Mouse (Mus musculus): ENCODE measurements around the gene Tbc1d24.

The Tbc1d24 gene

DNA sequence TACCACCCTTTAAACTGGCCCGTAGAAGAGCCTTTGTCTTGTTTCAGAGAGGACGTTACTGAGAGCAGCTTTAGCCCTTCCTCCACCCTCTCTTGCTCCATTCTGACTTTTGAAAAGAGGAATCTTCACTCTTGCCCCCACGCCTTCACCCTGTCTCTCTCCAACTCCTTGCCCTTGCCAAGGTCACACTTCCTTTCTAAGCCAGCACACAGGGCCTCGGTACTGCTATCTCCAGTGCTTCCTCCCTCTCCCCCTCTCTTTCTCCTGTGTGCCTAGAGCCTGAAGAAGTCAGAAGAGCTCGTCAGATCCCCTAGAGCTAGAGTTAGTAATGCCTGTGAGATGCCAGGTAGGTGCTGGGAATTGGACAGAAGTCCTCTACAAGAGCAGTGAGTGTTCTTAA, 34.6 kb downstream of the Tbc1d24 start:
- no peak for DNase-seq

- DNase-seq, result no peak
Observed at GRCm38 (mm10) chr17:24170125-24170524, 35.2 kb downstream of the Tbc1d24 start.

GRCm38 (mm10) chr17:24169317-24170065, 35.9 kb downstream of the Tbc1d24 start, which contains the start of gene Atp6v0c:
Gene Atp6v0c, minus strand, starts transcription at chr17:24169702.
- peak; percentile 97 for DNase-seq

DNA sequence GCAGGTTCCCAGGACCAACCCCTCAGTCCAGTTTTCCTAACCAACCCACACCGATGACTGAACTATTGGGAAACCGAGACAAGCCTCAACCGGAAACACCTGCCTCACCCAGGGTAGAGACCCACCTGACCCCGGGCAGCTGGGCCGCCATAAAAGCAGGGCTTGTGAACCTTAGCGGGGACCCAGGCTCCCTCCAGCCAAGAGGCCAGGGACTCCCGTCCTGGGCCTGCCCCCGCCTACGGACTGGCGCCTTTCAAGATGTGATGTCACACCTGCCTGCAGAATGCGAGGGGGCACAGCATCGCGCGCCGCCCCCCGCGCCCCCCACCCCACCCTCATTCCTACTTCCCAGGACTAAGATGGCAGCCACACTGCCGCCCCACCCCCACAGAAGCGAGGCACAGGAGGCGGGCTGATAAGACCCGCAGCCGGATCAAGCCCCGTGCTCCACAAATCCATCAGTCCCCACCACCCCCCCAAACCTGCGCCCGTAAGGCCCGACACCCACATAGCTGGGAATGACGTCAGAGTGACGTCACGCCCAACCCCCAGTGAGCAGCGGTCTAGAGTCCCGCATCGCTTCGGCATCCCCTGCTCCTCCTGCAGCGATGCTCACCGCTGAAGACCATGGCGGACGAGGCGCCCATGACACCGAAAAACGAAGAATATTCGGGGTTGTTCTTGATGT, 36.6 kb downstream of the Tbc1d24 start:
- peak; percentile 76 for DNase-seq

DNA sequence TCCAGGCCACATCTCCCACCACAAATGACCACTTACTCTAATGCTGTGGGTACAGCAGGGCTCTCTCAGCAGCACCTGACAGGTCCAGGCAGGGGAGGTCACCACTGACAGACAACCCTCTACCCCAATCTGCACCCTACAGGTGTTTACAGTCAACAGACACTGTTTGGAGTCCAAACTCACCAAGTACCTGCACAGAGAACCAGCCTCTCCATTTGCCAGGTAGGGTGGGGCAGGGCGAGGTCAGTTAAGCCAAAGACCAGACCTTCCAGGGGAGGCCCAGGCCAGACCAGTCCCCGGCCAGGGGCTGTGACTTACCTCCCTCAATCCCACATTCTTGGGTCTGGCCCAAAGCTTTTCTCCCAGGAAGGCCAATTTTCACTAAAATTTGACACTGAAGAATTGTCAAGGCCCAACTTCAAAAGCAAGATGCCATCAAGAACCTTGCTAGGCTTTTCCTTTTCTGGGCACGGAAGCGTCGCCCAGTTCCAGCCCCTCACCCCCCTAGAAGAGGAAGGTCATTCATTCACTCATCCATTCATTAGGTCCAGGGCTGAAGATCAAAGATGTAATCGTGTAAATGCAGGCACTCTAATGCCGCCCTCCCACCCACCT, 37.4 kb downstream of the Tbc1d24 start:
- no peak for DNase-seq

DNA sequence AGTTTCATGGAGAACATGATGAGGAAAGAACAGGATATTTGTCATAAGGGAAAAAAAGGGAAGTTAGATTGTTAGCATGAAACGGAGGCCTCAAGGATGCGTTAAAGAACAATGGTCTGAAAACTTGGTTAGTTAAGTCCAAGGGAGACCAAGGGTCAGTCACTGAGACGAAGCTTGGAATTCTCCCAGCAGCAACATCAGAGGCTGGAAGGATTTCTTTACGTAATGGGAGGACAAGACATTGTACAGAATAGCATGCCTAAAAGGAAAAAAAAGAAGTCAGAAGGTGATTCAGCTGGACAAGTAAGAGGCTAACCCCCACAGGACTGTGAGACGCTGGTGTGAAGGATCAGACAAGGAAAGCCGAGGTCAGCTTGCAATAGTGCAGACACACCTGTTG, 38.2 kb downstream of the Tbc1d24 start:
- peak; percentile 39 for DNase-seq

DNA sequence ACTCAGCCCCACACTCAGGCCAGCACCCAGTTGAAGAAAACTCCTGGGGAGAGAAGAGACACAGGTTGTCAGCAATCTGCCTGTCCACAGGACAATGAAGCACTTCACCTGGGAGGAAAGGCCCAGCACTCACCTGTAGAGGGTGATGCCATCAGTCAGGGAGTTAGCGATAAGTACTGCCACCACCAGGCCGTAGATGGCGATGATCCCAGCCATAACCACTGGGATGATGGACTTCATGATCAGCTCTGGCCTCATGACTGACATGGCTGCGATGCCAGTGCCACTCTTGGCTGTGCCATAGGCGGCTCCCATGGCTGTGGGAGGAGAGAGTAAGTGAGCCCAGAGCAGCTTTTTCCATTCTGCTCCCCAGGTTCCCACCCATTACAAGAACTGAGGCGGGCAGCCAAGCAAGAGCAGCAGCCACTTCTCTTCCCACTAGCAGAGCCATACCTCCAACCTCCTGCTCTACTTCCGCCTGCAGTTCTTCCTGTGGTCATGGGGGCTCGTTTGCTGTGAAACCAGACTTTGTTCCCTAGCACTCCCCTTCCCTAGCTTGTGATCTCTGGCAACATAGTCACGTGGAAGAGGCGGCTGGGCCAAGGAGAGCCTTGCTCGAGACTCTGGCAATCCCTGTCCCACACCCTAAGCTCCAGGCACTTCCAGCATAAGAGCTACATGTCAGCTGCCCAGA, 40.6 kb downstream of the Tbc1d24 start:
- DNase-seq, result peak; percentile 70

GRCm38 (mm10) chr17:24163176-24163962, 42.0 kb downstream of the Tbc1d24 start, which contains the start of gene Amdhd2:
Gene Amdhd2, minus strand, starts transcription at chr17:24163766.
- peak; percentile 99 for DNase-seq

DNA sequence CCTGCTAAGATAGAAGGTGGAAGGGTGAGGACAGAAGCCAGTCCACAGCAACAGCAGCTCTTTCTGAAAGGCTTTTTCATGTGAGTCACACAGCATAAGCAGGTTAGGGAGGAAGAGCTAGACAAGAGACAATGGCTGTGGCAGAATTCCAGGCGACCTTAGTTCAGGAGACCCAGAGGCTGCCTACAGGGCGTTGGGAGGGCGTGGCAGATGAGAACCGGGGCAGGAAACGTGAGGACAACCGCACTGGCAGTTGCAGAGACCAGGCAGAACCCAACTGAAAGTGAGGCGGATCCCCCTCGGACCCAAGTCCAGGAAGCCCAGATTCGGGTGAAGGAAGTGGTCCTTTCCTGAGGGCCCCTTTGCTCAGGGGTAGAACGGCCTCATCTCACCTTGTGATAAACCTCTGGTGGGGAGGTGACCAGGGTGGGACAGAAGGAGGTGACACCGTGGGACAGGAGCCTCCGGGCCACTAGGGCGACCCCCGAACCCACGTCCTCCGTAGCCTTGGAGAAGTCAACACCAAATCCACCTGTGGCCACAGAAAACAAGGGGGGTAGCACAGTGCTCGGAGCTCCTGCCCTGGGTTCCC, 42.7 kb downstream of the Tbc1d24 start:
- DNase-seq, result peak; percentile 88

GRCm38 (mm10) chr17:24161466-24161865, 43.9 kb downstream of the Tbc1d24 start:
- DNase-seq, result no peak

GRCm38 (mm10) chr17:24157526-24157925, 47.8 kb downstream of the Tbc1d24 start:
- DNase-seq, result no peak

DNA sequence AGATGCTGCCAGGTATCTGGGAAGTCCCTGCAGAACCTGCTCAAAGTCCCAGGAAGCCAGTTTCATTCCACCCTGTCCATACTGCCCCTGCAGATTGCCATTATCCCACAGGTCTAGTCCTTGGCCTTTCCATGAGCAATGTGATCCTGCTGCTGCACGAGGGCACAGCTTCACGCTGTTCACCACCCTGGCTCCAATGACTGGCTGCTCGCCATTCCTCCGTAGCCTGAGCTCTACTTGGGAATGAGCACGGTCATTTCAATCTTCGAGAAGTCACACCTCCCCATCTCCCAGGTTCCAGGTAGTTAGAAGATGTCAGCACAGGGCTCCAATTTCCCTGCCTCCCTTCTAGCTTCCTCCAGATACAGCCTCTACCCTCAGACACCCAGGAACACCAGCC, 48.2 kb downstream of the Tbc1d24 start:
- no peak for DNase-seq

DNA sequence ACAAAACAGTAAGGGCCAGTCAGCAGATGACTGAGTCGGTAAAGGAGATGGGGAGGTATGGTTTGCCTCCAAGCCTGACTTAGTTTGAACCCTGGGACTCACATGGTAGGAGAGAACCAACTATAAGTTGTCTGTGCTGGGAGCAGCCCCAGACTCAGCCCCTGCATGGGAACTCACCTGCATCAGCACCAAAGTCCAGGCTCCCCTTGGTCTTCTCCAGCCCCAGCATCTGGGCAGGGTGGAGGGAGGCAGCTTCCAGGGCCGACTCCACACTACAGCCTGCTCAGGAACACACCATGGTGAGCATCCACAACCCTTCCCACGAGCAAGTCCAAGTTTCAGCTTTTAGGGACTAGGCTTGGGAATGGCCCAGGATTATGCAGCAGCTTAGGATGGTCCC, 49.0 kb downstream of the Tbc1d24 start:
- no peak for DNase-seq

DNA sequence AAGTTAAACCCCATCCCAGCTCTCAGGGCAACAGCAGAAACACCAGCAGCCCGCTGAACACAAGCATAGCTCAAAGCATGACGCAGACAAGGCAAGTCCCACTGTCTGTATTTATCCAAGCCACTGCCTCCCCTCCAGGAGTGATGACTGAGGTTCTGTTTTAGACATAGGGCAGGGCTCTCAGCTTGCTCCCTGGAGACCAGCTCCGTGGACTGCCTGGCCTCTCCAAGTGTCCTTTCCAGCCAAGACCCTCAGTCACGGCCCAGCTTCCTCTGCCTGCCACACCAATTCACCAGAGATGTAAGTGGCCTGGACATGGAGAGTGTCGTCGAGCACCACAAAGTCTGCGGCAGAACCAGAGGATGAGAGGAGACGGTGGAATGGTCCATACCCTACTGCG, 49.6 kb downstream of the Tbc1d24 start:
- DNase-seq, result no peak

GRCm38 (mm10) chr17:24154463-24154862, 50.9 kb downstream of the Tbc1d24 start:
- DNase-seq, result peak; percentile 85

- peak; percentile 90 for DNase-seq
Observed at GRCm38 (mm10) chr17:24151890-24152563, 53.3 kb downstream of the Tbc1d24 start.

- no peak for DNase-seq
Observed at GRCm38 (mm10) chr17:24151382-24151781, 54.0 kb downstream of the Tbc1d24 start.

DNA sequence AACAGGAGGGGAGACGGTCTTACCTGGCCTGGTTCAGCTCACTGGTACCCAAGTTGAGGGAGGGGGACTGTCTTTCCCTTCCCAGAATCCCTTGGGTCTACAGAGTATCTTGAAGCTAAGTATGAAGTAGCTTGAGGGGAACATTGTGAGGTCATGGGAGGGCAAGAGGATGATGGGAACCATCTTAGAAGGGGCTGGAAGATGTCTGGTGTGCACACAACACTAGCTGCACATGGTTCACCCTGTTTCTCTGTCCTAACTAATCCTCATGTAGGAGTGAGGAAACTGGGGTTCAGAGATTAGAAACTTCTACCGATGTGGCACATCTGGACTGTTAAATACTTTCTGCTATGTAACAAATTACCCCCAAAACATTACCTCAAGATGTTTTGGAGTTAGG, 54.5 kb downstream of the Tbc1d24 start, which contains the start of gene Pdpk1:
Gene Pdpk1 (minus strand): TSS at position 101 of the 400 bp plus-strand sequence.
- no peak for DNase-seq

- no peak for DNase-seq
Observed at GRCm38 (mm10) chr17:24149421-24149820, 55.9 kb downstream of the Tbc1d24 start.

DNA sequence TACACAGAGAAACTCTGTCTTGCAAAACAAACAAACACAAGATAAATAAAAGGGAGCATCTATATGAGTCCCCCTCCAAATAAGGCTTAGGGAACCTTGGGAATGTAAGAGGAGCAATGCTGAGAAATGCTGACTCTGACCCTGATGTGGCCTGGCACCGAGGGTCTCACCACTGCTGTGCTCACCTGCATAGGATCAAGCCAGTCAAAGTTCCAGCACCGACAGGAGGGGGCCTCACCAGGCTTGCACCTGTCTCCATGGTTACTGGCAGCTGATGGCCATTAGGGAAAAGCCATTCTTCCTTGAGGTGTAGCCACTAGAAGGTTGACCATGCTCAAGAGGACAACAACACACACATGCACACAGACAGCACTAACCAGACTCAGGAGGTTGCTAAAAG, 62.5 kb downstream of the Tbc1d24 start:
- DNase-seq, result no peak

GRCm38 (mm10) chr17:24141425-24141920, 63.9 kb downstream of the Tbc1d24 start:
- DNase-seq, result peak; percentile 98
